Mouse (Mus musculus): ENCODE measurements at regions not wholly inside any gene's neighbourhood (a gene's known extent, or its start where the extent isn't known, plus 50 kb on each side); places are given as distances from the start of the nearest gene placed in this dataset.

- DNase-seq, result no peak
Measured at GRCm38 (mm10) chr12:112378482-112379243, 110.6 kb upstream of the A530016L24Rik start.

- no peak for DNase-seq
Measured at GRCm38 (mm10) chr12:112387836-112388235, 101.4 kb upstream of the A530016L24Rik start.

DNA sequence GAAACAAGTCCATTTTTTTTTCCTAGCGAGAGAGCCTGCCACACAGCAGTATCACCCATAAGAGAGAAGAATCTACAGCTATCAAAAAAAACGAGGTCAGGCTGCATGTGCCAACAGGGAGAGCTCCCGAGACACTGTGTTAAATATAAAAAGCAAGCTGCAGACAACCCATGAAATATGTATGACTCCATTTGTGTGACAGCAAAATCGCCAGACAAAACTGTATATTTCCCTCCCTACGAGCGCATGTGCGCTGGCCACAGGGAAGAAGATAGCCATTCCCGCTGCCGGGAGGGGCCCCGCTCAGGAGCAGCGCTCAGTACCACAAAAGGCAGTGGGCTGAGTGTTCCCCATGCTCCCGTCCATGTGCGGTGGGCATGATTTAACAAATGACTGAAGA lies 93.3 kb upstream of the A530016L24Rik start:
- no peak for DNase-seq

- DNase-seq, result no peak
Measured at GRCm38 (mm10) chr12:112403688-112404240, 85.5 kb upstream of the A530016L24Rik start.

DNA sequence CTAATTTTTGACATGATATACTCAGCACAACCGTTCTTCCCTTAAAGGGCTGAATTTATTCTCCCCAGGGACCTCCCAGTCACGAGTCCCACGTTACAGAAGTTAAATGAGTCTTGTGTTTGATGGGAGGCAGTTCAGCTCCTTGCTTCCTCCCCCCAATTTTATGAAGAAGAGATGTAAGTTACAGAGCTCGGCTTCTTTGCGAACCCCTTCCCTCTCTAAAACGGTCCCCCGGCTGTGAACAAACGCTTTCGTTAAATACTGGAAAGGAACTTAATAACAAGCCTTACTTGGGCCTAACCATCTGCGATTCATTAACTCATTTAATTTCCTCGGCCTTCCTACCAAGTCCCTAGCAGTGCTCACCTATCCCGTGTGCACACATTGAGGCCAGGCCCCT lies 84.9 kb upstream of the A530016L24Rik start:
- DNase-seq, result no peak

DNA sequence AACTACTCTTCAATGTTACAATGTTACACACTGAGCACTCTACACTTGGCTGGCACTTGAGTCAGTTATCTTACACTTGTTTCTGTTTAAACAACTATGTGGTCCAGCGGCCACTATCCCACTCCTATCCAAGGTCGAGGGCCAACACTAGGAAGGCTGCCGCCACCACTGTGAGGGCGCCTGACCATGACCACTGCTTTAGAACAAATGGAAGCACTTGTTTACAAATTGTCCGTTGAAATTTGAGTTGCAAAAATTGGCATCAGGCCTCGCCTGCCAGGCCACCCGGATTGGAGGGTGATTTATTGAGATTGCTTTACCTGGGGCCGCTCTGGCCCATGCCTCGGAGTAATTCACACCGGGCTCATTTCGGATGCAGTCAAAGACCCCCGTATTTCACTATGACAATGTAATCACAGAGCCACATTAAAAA lies 83.5 kb upstream of the A530016L24Rik start:
- no peak for DNase-seq

DNA sequence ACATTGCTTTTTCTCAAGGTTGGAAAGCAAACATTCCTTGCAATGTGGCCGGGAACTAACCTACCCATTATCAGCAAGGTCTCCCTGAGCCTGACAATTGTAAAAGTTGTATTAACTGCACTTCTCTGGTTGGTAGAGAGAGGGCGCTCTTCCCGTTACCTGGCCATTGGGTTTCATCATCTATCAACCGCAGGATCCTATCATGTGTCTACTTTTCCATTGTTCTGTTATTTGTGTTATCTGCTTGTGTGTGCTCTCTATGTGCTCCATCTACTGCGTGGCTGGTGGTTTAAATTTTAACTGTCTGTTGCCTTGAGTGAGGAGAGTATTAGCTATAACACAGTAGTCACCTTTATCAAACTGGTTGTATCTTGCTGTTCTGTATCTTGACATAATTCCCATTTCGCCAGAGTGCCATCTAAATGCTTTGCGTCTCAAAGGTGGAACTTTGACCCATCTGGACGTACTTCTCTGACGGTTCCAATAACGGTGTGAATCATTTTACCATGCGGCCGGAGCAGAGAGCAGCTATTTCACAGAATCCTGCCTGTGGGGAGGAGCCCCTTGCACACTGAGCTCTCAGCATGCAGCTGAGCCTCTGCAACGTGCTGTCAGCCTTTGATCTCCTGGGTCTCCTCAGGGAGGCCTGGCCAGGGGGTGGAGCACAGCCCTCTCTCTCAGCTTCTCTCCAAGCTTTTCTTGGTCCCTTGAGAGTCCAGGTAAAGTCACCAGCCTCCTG lies 77.5 kb upstream of the A530016L24Rik start:
- DNase-seq, result no peak

DNA sequence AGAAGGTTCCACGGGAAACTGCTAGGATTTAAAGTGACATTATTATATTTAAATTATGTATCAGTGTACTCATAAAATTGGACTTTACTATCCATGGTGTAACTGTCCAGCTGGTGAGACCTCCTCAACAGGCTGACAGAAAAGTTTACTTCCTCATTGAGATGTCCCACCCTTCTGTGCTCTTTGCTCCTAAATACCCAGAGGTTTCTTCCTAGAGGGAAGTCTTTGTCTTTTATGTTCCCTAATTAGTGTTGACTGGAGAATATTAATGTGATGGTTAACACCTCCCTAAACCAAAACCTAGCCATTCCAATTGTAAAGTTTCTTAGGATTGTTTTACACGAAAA lies 76.9 kb upstream of the A530016L24Rik start:
- DNase-seq, result no peak

DNA sequence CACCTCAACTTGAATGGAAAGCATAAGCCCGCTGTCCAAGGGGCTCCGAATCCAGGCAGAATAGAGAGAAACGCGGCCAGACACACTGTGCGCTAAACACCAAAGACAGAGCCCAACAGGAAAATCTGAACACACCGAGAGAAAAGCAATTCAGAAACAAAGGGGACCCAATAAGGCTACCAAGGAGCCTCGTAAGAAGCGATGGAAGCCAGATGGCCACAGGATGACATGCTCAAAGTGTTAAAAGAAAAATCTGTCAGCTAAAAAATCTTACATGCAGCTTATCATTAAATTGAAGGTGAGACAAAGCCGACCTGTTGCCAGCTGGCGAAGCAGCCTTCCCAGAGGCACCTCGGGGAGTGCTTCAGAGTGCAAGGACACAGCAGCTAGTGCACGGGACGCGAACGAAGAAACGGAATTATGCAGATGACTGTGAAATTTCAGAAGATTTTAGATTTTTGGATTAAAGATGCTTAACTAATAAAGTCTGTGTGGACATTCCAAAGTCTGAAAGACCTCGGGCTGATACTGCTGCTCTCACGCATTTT lies 73.2 kb upstream of the A530016L24Rik start:
- DNase-seq, result no peak

GRCm38 (mm10) chr12:112416537-112416936 lies 72.7 kb upstream of the A530016L24Rik start:
- no peak for DNase-seq

DNA sequence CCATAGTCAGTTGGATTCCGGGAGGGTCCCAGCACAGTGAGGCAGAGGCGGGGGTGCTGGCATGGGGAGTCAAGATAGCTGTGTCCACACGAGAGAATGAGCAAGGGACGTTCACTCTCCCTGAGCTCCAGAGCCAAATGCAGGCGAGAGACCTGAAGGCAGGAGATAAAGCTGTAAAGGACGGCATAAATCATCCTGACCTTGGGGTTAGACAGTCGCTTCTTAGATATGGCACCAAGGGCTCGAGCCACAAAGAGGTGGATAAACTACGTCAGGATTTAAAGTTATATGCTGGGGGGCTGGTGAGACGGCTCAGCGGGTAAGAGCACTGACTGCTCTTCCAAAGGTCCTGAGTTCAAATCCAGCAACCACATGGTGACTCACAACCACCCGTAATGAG lies 70.6 kb upstream of the A530016L24Rik start:
- DNase-seq, result no peak

- DNase-seq, result no peak
Measured at GRCm38 (mm10) chr12:112422177-112422576, 67.1 kb upstream of the A530016L24Rik start.

DNA sequence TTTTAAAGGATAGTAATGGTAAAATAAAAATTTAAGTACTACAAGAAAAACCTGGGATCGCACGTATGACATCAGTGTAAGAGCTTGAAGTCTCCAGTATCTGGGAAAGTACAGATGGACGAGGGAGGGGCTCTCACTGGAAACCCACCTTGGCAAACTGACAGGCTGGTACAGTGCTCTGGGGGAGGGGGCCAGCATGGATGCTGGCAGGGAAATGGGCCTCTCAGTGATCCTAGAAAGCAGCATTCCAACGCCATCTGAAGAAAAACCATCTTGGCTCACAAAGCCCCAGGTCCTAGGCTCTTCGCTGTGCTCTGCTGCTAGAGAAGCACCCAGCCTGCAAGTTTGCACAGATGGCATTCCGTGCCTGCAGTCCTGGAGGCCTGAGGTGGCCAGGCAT lies 65.1 kb upstream of the A530016L24Rik start:
- no peak for DNase-seq

GRCm38 (mm10) chr12:112426681-112427080 lies 62.6 kb upstream of the A530016L24Rik start:
- no peak for DNase-seq

DNA sequence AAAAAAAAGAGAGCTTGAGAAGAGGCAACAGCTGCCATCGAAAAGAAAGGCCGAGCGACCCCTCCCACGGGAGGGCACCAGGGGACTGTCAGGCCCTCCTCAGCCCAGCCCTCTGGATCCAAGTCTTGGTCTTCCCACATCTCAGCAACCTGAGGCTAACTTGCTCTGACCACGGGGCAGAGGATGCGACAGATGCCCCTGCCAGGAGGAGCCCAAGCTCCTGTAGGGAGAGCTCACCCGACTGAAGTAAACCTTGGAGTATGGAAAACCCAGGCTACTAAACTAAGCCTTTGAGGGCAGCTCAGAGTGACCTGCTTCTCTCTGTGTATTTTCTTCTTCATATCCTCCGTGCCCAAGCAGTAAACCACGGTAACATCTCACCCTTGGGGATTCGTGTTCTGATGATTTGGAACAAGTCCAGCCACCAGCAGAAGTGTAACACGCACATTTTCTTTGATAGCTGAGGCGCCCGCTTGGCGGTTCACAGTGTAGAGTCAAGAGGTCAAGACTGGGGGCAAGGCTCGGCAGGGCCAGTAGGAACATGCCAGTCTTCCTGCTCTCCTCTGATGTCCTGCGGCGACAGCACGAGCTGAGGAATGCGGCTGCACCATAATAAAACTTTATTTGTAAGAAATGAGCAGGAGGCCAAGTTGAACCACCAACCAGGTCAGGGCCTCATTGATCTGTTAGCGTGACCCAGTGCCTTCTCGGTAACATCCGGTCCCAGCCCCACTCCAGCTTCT lies 59.0 kb upstream of the A530016L24Rik start:
- no peak for DNase-seq

DNA sequence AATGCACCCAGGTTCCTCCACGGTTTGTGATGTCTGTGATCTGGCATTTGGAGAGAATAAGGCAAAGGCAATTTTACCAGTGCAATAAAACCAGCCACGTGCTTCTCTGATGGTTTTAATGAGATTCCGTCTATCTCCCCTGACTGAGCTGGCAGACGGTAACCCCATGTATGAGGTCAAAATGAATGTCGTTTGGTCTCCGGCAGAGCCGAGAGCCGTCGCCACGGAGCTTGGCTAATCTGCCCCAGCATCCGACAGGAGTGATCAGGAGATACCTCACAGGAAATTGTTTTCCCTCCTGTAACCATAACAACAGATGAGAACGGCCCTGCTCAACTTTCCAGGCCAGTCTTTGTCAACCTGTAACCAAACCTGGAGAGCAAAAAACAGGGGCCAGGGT lies 55.9 kb upstream of the A530016L24Rik start:
- DNase-seq, result no peak

DNA sequence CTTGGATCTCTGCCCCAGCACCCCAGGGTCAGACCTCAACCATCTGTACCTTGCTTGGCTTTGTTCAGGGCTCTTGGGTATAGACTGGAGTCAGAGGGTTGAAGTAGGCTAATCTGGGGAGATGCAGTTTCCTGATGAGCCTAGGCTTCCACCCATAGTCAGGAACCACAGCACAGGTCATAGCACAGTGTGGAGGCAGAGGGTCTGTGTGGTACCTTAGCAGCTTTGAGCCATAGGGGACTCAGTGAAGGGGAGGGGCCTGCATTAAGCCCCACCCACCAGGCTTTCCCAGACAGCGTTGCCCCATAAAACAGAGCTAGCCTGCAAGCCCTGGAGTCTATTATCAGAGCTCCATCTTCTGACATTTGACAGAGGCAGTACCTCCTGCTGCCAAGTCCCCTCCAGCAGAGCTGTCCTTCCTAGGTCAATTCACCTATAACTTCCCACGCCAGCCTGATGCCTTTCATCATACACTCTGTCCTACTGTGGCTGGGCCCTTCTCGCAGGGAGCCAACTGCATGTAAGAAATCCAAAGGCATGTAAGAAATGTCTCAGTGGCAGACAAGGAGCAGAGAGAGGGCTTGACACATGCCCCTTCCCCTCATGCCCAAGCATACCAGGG lies 54.5 kb upstream of the A530016L24Rik start:
- no peak for DNase-seq

- DNase-seq, result peak; percentile 46
Measured at GRCm38 (mm10) chr12:112435295-112436110, 53.7 kb upstream of the A530016L24Rik start.

DNA sequence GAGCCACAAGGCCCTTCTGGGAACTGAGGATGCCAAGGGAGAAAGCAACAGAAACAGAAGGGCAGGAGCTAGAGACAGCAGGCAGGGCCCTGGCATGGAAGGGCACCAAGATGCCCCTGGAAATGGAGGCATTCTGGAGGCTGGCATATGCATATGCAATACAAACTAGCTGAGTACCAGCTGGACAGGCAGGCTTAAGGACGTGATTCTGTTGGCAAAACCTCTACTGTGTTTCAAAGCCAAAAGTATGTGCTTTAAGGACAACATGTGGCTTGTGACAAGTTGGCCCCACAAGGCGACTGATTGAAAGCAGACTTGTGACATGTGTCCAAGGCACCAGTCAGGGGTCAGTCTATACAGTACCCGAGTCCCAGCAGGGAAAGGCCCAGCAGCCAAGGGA lies 52.2 kb upstream of the A530016L24Rik start:
- DNase-seq, result no peak

DNA sequence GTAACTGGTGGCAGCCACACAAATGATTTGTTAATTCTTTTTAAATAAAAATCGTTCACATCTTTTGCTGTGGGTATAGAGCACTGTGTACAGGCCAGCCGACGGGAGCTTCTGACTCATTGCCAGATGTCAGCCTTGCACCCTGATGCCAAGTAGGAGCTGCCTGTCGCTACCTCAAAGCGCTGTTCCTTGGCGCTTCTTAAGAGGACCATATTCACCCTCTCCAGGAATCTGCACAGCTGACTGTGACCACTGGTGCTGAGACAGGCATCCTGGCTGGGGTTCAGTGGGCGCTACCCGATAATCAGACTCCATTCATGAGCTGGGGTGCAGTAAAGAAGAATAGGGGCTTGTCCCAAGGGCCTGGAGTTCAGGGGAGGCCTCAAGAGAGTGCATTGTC lies 51.0 kb upstream of the A530016L24Rik start:
- DNase-seq, result no peak
